Mouse (Mus musculus) limb, embryonic 14.5 days (tissue): Measurements from ENCODE around the gene Hdlbp. TPM values are rescaled to one million over a fixed set of nuclear protein-coding genes. Genes with fewer than 3 reads are reported as not detected.
A peak's percentile ranks its signal among the peaks of the same experiment; 100 is the strongest.
"Not testable (repeated sequence)": the region's sequence is repeated elsewhere in the genome, so short reads cannot be mapped to it uniquely, and the experiment has no call there.

ENCODE experiments used
- ATAC-seq: fragments of 200-750 bp; cut with Nextera tagmentation; 2 replicates; pipeline ENCODE4 v1.8.0; 2017; ENCODE audit warnings: low read depth, moderate number of reproducible peaks, moderate TSS enrichment; ENCODE audit not compliant: low FRiP score
- DNase-seq: peaks from one replicate; pipeline ENCODE4 v3.0.0-alpha.2; 2015; ENCODE audit warnings: low spot score
- H3K27ac ChIP-seq: fragments of 300-500 bp; sonication (generic); replicated peaks from 2 replicates; pipeline ENCODE4 v1.5.1; 2014; ENCODE audit warnings: low read depth, mild to moderate bottlenecking, low read length, moderate library complexity, mixed read lengths
- H3K27me3 ChIP-seq: fragments of 300-500 bp; sonication (generic); 2 replicates; pipeline ENCODE4 v1.6.1; 2014; ENCODE audit warnings: low read length, mixed read lengths; ENCODE audit not compliant: control insufficient read depth, insufficient read depth
- H3K36me3 ChIP-seq: fragments of 300-500 bp; sonication (generic); 2 replicates; pipeline ENCODE4 v1.6.1; 2014; ENCODE audit warnings: mild to moderate bottlenecking, low read length, moderate library complexity, mixed read lengths; ENCODE audit not compliant: control insufficient read depth, insufficient read depth
- H3K4me1 ChIP-seq: fragments of 300-500 bp; sonication (generic); 2 replicates; pipeline ENCODE4 v1.6.1; 2014; ENCODE audit warnings: antibody characterized with exemption, low read length, mixed read lengths; ENCODE audit not compliant: control insufficient read depth, insufficient read depth
- H3K4me2 ChIP-seq: fragments of 300-500 bp; sonication (generic); replicated peaks from 2 replicates; pipeline ENCODE4 v1.6.1; 2014; ENCODE audit warnings: low read depth, mild to moderate bottlenecking, low read length, moderate library complexity; ENCODE audit not compliant: severe bottlenecking
- H3K4me3 ChIP-seq: fragments of 300-500 bp; sonication (generic); replicated peaks from 2 replicates; pipeline ENCODE4 v1.5.1; 2014; ENCODE audit warnings: low read length
- H3K9ac ChIP-seq: fragments of 300-500 bp; sonication (generic); 2 replicates; pipeline ENCODE4 v1.6.1; 2014; ENCODE audit warnings: mild to moderate bottlenecking, low read depth, low read length, moderate library complexity; ENCODE audit not compliant: severe bottlenecking
- H3K9me3 ChIP-seq: fragments of 300-500 bp; sonication (generic); 2 replicates; pipeline ENCODE4 v1.6.1; 2016; ENCODE audit warnings: low read length; ENCODE audit not compliant: control insufficient read depth
- POLR2A ChIP-seq: fragments of 200-500 bp; IDR thresholded peaks from 2 replicates; pipeline ENCODE4 v1.8.0; 2012; ENCODE audit warnings: inconsistent platforms, mild to moderate bottlenecking, moderate library complexity, borderline replicate concordance; ENCODE audit not compliant: insufficient read depth, insufficient read length; ENCODE audit errors: extremely low read depth
- WGBS: fragments of 180-500 bp; shearing (Covaris S2); extraction: QIAGEN DNeasy Blood & Tissue Kit; methylation state at CpG from one replicate; pipeline ENCODE4 v1.1.7; 2014; 5-methylcytosine and 5-hydroxymethylcytosine counted together
- polyA plus RNA-seq, 2 experiments: library from polyadenylated mRNA; depleted of rRNA in 1 of 2; stranded (reverse) in 1 of 2; unstranded in 1 of 2; fragments of >200 nt; fragmentation: Nextera tagmentation in 1 of 2; extraction: Ambion mirVana in 1 of 2; gene quantifications; 2 replicates each; pipeline versions ENCODE4 v1.2.1 to v1.2.3; 2012 to 2014

Hdlbp gene
- polyA plus RNA-seq, 2 experiments, result 180 to 196 TPM

DNA sequence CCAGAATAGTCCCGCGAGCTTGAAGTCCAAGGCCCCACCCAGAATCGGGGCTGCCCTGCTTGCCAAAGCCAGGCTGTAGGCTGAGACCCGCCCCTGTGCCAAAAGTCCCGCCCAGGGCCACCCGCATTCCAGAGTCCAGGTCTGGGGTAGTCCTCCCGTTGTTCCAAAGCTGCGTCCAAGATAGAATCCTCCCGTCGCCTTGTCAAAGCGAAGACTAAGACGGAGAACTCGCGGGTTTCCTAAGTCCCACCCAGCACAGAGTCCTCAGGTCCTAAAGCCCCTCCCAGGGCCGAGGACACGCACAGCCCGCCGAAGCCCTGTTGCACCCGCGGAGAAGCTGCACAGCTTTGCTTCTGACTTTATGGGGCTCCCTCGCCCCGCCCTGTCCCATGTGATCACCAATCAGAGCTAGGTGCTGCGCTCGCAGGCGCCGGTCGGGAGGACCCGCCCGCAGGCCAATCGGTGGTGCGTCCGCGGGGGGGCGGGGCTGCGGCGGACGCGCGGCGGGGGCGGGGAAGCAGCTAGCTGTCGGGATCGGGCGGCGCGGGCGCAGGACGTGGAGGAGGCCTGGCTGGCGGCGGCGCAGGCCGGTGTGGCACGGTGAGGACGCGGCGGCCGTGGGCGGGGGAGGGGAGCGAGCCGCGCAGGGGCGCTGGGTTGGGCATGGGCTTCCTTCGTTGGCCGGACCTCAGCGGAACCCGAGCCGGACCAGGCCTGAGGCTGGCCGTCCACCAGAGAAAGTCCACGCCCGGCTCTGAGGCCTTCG is 33.2 kb upstream of the Hdlbp start, which contains the start of gene Farp2:
Gene Farp2, plus strand, starts transcription at position 495 of the 766 bp plus-strand sequence.
- peaks cover 9% of the 10 kb centered on the region; the same call in 1 of the 2 replicates for H3K4me1 ChIP-seq
- peak; percentile 98 for ATAC-seq
- peak within 1 kb of the TSS; percentile 56 for H3K4me2 ChIP-seq
- no peak for TF ChIP-seq POLR2A
- H3K9ac ChIP-seq, result peak within 1 kb of the TSS; percentile 78
- H3K9me3 ChIP-seq, result no peaks in the 10 kb centered on the region
- peak within 1 kb of the TSS; percentile 70 for H3K27ac ChIP-seq
- H3K36me3 ChIP-seq, result peaks cover 25% of the 10 kb centered on the region
- under 1% methylated on average over 41 of the region's 71 CpGs for WGBS
- H3K27me3 ChIP-seq, result no peaks in the 10 kb centered on the region
- DNase-seq, result peak; percentile 96
- peak within 1 kb of the TSS; percentile 77 for H3K4me3 ChIP-seq

DNA sequence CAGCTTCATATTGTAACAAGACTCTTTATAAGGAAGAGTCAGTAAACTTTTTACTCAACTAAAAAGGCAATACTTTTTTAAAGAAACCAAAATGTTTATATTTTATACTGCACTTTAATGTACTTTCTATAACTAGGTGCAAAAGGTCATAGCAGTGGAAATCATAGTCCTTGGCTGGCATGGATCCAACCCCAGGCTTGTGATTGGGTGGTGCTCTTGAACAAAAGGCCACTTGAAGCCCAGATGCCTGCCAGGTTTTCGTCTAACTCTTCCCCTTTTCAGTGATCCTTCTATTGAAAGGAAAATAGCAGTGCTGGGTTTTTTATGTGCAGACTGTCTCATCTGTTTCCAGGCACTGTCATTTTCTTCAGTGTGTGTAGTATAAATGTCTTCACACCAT is 30.0 kb upstream of the Hdlbp start:
- not testable (repeated sequence) for H3K4me1 ChIP-seq, H3K4me3 ChIP-seq, H3K27ac ChIP-seq, H3K27me3 ChIP-seq, H3K9ac ChIP-seq, DNase-seq, H3K4me2 ChIP-seq, ATAC-seq, H3K9me3 ChIP-seq
- 64% methylated on average over 1 of the region's 1 CpGs for WGBS
- H3K36me3 ChIP-seq, result peaks cover 49% of the 10 kb centered on the region

DNA sequence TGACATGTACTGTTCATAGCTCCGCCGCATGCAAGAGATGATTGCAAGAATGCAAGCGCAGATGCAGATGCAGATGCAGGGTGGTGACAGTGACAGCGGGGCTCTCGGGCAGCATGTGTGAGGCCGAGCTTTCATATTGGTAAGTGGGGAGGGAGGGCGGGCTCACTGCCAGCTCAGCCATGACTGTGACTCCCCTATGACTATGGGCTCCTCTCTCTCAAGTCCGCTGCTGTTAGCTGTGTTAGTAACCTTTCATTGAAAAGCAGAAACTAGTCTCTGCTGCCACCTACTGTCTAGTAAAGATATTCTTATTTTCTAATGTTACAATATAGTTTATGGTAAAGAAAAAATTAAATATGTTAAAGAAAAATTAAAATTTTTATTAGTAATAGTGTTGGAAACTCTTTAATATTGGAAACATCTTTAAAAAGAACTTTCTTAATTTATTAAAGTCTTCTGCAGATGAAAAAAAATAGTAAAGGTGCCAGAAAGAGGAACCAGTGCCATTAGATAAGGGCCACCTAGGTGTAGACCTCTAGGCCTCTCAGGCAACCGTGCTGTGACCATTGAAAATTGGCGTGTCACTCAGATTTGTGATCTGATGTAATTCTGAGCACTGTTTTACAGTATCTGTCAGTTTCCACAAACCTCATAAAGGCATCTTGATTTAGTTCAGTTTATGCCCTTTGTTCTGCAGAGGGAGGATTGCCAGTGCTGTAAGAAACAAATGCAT is 28.5 kb upstream of the Hdlbp start:
- Histone ChIP-seq H3K36me3 (peaks cover 60% of the 10 kb centered on the region), H3K27me3 (no peaks in the 10 kb centered on the region), H3K9me3 (no peaks in the 10 kb centered on the region), H3K9ac (no peak overlapping the region), H3K4me2 (no peak overlapping the region), H3K27ac (no peak overlapping the region), H3K4me3 (no peak overlapping the region), H3K4me1 (no peaks in the 10 kb centered on the region)
- WGBS, result 53% methylated on average over 10 of the region's 10 CpGs
- TF ChIP-seq POLR2A, result no peak
- DNase-seq (peak; percentile 86), ATAC-seq (no peak)

DNA sequence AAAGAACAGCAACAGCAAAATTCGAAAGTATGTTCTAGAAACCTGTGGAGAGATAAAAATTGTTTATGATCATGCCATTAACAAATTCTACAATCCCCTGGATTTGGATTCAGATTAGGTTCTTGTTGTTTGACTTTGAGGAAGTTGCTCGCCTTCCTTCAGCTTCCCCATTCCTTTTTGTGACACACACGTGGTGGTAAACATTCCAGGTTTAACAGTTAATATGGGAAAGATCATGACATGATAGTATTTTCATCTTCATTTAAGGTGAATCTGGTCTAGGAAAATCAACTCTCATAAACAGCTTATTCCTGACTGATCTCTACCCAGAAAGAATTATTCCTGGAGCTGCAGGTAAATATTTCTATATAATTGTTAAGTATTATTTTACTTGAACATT is 16.7 kb upstream of the Hdlbp start:
- Histone ChIP-seq H3K4me3 (no peak overlapping the region), H3K27me3 (no peaks in the 10 kb centered on the region), H3K27ac (no peak overlapping the region), H3K4me2 (no peak overlapping the region), H3K36me3 (peaks cover 44% of the 10 kb centered on the region), H3K9ac (no peak overlapping the region), H3K9me3 (no peaks in the 10 kb centered on the region), H3K4me1 (no peaks in the 10 kb centered on the region)
- 89% methylated on average over 3 of the region's 3 CpGs for WGBS
- no peak for TF ChIP-seq POLR2A
- ATAC-seq (no peak), DNase-seq (no peak)

DNA sequence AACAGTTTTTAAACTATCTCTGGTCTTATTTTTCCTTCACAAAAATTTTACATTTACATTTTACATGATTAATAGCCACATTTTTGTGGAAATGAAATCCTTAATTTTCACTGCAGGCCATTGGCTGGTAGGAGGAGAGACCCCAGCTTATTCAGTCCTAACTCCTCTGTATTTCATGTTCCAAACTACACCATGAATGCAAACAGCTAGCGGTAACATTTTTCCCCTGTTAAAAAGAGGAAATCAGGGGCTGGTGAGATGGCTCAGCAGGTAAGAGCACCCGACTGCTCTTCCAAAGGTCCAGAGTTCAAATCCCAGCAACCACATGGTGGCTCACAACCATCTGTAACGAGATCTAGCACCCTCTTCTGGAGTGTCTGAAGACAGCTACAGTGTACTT is 7.7 kb upstream of the Hdlbp start:
- not testable (repeated sequence) for H3K27ac ChIP-seq, H3K9ac ChIP-seq, H3K27me3 ChIP-seq, H3K36me3 ChIP-seq, H3K4me1 ChIP-seq, DNase-seq, H3K9me3 ChIP-seq, ATAC-seq, H3K4me2 ChIP-seq, H3K4me3 ChIP-seq
- WGBS, result 95% methylated on average over 2 of the region's 3 CpGs
